Mouse (Mus musculus): ENCODE results near the gene Prrc2a. TPM values are rescaled to one million over a fixed set of nuclear protein-coding genes. Genes with fewer than 3 reads are reported as not detected.

Prrc2a gene
- polyA plus RNA-seq, 1 experiment = 770 TPM

DNA sequence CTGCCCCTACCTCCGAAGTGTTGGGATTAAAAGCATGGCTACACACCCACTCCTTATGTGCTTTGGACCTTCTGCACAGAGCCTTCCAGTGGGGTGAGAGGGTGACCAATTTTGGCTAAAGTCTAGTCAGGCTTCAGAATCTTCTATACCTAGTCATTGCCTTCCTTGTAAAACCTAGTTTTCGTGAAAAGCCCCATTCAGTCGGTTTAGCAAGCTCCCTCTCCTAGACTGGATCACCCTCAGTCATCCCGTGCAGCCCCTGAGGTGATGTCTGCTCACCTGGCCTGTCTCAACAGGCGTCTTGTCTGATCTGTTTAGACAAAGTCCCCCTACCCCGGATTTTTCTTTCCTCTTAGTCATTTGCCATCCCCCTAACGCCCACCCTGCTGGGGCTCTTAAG, 33.3 kb upstream of the Prrc2a start:
- WGBS = 86% methylated on average over 7 of the region's 7 CpGs
- H3K4me3 ChIP-seq (ENCODE audit: control insufficient read depth, insufficient read depth, low read length) = no peak overlapping the region
- H3K4me1 ChIP-seq (replicated peaks; ENCODE audit: control insufficient read depth, insufficient read depth, low read length) = peaks cover 66% of the 10 kb centered on the region
- no peaks in the 10 kb centered on the region for H3K36me3 ChIP-seq (ENCODE audit: control insufficient read depth, insufficient read depth, low read length)
- TF ChIP-seq POLR2A (IDR thresholded peaks at IDR 0.05; ENCODE audit: control insufficient read depth, extremely low read depth, insufficient read depth, low read length, poor library complexity) (no peak), CTCF (IDR thresholded peaks at IDR 0.05; ENCODE audit: borderline replicate concordance, control insufficient read depth, extremely low read depth, insufficient read depth, low read length, poor library complexity) (no peak)
- DNase-seq = no peak
- H3K27me3 ChIP-seq (ENCODE audit: control insufficient read depth, insufficient read depth, low read length) = no peaks in the 10 kb centered on the region
- no peak overlapping the region for H3K27ac ChIP-seq (ENCODE audit: control insufficient read depth, insufficient read depth, low read length)

DNA sequence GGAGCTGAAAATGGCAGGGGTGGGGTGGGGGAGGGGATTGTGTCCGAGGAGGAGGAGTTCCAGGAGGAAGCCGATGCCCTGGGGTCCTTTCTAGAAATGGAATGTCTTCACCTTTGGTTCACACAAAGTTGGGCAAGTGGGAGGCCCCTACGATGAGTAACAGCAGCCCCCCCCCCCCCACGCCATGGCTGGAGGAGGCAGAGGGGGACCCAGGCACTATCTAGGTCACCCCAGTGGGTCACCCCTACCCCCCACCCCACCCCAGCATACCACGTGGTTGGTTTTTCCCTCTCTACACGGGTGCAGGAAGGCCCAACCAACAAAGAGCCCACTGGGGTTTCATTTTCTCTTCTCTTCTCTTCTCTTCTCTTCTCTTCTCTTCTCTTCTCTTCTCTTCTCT, 32.4 kb upstream of the Prrc2a start:
- no peak for TF ChIP-seq POLR2A (IDR thresholded peaks at IDR 0.05; ENCODE audit: control insufficient read depth, extremely low read depth, insufficient read depth, low read length, poor library complexity)
- no peak for TF ChIP-seq CTCF (IDR thresholded peaks at IDR 0.05; ENCODE audit: borderline replicate concordance, control insufficient read depth, extremely low read depth, insufficient read depth, low read length, poor library complexity)
- Histone ChIP-seq H3K36me3 (ENCODE audit: control insufficient read depth, insufficient read depth, low read length) (no peaks in the 10 kb centered on the region), H3K27me3 (ENCODE audit: control insufficient read depth, insufficient read depth, low read length) (no peaks in the 10 kb centered on the region), H3K4me3 (ENCODE audit: control insufficient read depth, insufficient read depth, low read length) (peak overlapping the region; percentile 19), H3K4me1 (replicated peaks; ENCODE audit: control insufficient read depth, insufficient read depth, low read length) (peaks cover 62% of the 10 kb centered on the region), H3K27ac (ENCODE audit: control insufficient read depth, insufficient read depth, low read length) (peak overlapping the region; percentile 54; the same call in 1 of the 2 replicates)
- WGBS = 15% methylated on average over 6 of the region's 6 CpGs
- no peak for DNase-seq

DNA sequence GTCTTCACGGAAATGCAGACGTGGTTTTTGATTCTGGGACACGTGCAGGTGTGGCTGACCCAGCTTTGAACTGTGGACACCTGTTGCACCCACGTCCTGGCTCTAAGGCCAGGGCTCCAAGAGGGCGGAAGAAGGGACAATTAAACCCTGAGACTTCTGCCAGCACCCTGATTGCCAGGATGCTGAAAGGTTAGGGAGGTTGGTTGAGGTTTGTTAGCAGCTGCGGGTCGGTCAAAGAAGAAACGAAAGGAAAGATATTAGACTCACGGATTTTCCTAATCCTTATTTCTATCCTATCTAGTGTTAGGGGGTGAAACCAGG, 31.6 kb upstream of the Prrc2a start:
- Histone ChIP-seq H3K4me1 (replicated peaks; ENCODE audit: control insufficient read depth, insufficient read depth, low read length) (peaks cover 53% of the 10 kb centered on the region), H3K4me3 (ENCODE audit: control insufficient read depth, insufficient read depth, low read length) (peak overlapping the region; percentile 67), H3K27me3 (ENCODE audit: control insufficient read depth, insufficient read depth, low read length) (no peaks in the 10 kb centered on the region), H3K36me3 (ENCODE audit: control insufficient read depth, insufficient read depth, low read length) (no peaks in the 10 kb centered on the region), H3K27ac (ENCODE audit: control insufficient read depth, insufficient read depth, low read length) (peak overlapping the region; percentile 54)
- no peak for TF ChIP-seq CTCF (IDR thresholded peaks at IDR 0.05; ENCODE audit: borderline replicate concordance, control insufficient read depth, extremely low read depth, insufficient read depth, low read length, poor library complexity)
- TF ChIP-seq POLR2A (IDR thresholded peaks at IDR 0.05; ENCODE audit: control insufficient read depth, extremely low read depth, insufficient read depth, low read length, poor library complexity) = no peak
- no peak for DNase-seq
- WGBS = 11% methylated on average over 9 of the region's 9 CpGs

DNA sequence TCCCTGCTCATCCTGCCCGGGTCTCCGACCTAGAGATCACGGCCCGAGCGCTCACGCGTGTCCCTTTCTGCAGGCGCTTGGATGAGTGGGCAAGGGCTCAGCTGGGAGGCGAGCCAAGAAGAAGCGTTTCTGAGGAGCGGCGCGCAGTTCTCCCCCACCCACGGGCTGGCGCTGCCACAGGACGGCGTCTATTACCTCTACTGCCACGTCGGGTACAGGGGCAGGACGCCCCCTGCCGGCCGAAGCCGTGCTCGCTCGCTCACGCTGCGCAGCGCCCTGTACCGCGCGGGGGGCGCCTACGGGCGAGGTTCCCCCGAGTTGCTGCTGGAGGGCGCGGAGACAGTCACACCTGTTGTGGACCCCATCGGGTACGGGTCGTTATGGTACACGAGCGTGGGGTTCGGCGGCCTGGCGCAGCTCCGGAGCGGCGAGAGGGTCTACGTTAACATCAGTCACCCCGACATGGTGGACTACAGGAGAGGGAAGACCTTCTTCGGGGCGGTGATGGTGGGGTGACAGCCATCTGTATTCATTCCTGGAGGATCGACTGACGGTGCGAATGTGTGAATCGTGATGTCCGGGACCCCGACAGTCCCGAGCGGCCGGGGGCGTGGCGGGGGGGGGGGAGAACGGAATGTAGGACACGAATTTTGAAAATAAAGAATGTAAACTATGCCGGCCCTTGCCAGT, 31.1 kb upstream of the Prrc2a start:
- Histone ChIP-seq H3K36me3 (ENCODE audit: control insufficient read depth, insufficient read depth, low read length) (no peaks in the 10 kb centered on the region), H3K27ac (ENCODE audit: control insufficient read depth, insufficient read depth, low read length) (peak overlapping the region; percentile 96), H3K4me3 (ENCODE audit: control insufficient read depth, insufficient read depth, low read length) (peak overlapping the region; percentile 67), H3K4me1 (replicated peaks; ENCODE audit: control insufficient read depth, insufficient read depth, low read length) (peaks cover 49% of the 10 kb centered on the region), H3K27me3 (ENCODE audit: control insufficient read depth, insufficient read depth, low read length) (no peaks in the 10 kb centered on the region)
- TF ChIP-seq POLR2A (IDR thresholded peaks at IDR 0.05; ENCODE audit: control insufficient read depth, extremely low read depth, insufficient read depth, low read length, poor library complexity) = peak; percentile 92
- TF ChIP-seq CTCF (IDR thresholded peaks at IDR 0.05; ENCODE audit: borderline replicate concordance, control insufficient read depth, extremely low read depth, insufficient read depth, low read length, poor library complexity) = peak; percentile 99
- peak; percentile 97 for DNase-seq
- WGBS = under 1% methylated on average over 66 of the region's 66 CpGs

DNA sequence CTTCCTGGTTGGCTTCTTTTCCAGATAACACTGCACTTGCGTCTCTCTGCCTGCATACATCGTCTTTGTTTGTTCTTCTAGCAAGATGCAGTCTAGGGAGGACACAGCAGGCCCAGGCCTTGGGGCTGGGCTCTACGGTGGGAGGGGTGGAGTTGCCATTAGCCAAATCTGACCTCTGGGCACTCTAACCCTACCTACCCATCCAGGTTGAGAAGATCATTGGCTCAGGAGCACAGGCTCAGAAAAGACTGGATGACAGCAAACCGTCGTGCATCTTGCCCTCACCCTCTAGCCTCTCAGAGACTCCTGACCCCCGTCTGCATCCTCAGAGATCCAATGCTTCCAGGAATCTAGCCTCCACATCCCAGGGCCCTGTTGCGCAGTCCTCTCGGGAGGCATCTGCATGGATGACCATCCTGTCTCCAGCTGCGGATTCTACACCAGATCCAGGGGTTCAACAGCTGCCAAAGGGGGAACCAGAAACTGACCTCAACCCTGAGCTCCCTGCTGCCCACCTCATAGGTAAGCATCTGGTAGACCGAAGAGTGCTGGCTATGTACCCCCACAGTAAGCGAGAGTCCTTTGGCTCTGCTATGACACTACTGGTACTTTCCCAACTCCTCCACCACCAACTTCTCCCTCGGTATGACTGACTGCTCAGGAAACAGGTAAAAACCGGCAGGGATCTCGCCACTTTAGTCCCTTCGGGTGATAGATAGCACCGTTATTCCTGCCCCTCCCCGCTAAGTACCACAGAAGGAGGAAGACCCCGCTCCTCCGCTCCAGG, 30.3 kb upstream of the Prrc2a start:
- Histone ChIP-seq H3K27ac (ENCODE audit: control insufficient read depth, insufficient read depth, low read length) (peak overlapping the region; percentile 96), H3K27me3 (ENCODE audit: control insufficient read depth, insufficient read depth, low read length) (no peaks in the 10 kb centered on the region), H3K36me3 (ENCODE audit: control insufficient read depth, insufficient read depth, low read length) (no peaks in the 10 kb centered on the region), H3K4me3 (ENCODE audit: control insufficient read depth, insufficient read depth, low read length) (peak overlapping the region; percentile 67), H3K4me1 (replicated peaks; ENCODE audit: control insufficient read depth, insufficient read depth, low read length) (peaks cover 49% of the 10 kb centered on the region)
- WGBS = 25% methylated on average over 19 of the region's 19 CpGs
- peak; percentile 53 for DNase-seq
- TF ChIP-seq CTCF (IDR thresholded peaks at IDR 0.05; ENCODE audit: borderline replicate concordance, control insufficient read depth, extremely low read depth, insufficient read depth, low read length, poor library complexity) (no peak), POLR2A (IDR thresholded peaks at IDR 0.05; ENCODE audit: control insufficient read depth, extremely low read depth, insufficient read depth, low read length, poor library complexity) (no peak)

DNA sequence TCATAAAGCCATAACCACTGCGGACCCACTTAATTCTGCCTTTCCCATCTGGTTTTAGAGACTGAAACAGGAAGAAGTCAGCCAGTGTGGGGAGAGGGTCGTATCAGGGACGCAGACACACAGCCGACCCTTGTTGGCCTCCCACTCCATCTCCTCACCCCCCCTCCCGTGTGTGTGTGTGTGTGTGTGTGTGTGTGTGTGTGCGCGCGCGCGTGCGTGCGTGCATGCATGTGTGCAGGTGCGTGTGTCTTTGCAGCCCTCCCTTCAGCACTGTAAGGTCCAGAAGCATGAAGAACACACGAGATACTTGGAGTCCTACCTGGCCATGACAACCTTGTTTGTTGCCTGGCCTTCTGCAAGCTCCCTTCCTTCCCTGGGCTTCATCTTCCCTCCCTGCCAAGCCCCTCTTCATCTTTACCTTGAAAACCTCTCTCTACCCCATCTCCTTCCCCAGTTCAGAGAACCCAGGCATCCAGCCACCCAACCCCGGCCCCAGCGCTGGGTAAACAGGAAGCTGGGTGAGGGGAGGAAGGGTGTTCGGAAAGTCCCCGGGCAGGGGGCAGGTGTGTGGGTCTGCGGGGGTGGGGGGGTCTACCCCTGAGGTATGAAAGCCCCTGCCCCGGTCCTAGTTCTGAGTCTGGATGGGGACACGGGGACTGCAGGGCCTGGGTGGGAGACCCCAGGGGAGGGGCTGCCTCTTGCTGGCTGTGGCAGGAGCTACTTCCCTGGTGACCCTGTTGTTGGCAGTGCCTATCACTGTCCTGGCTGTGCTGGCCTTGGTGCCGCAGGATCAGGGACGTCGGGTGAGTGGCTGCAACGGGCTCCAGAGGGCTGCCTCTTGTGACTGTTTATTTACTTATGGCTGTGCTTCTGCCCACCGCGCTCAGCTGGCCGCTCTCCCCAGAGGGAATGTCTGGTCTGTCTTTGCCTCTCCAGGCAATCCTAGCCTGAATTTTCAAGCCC, 29.5 kb upstream of the Prrc2a start, which contains the start of gene Ltb:
TSS of gene Ltb (plus strand) at position 559 of the 963 bp plus-strand sequence.
- Histone ChIP-seq H3K27ac (ENCODE audit: control insufficient read depth, insufficient read depth, low read length) (peak within 1 kb of the TSS; percentile 96), H3K4me1 (replicated peaks; ENCODE audit: control insufficient read depth, insufficient read depth, low read length) (peaks cover 50% of the 10 kb centered on the region), H3K27me3 (ENCODE audit: control insufficient read depth, insufficient read depth, low read length) (no peaks in the 10 kb centered on the region), H3K4me3 (ENCODE audit: control insufficient read depth, insufficient read depth, low read length) (peak within 1 kb of the TSS; percentile 67), H3K36me3 (ENCODE audit: control insufficient read depth, insufficient read depth, low read length) (no peaks in the 10 kb centered on the region)
- WGBS = 4% methylated on average over 28 of the region's 28 CpGs
- DNase-seq = peak; percentile 91
- TF ChIP-seq POLR2A (IDR thresholded peaks at IDR 0.05; ENCODE audit: control insufficient read depth, extremely low read depth, insufficient read depth, low read length, poor library complexity) = peak; percentile 88
- TF ChIP-seq CTCF (IDR thresholded peaks at IDR 0.05; ENCODE audit: borderline replicate concordance, control insufficient read depth, extremely low read depth, insufficient read depth, low read length, poor library complexity) = no peak
